Comparison of ENCODE assay signal across 9 mouse cellular contexts in the genomic region with DNA sequence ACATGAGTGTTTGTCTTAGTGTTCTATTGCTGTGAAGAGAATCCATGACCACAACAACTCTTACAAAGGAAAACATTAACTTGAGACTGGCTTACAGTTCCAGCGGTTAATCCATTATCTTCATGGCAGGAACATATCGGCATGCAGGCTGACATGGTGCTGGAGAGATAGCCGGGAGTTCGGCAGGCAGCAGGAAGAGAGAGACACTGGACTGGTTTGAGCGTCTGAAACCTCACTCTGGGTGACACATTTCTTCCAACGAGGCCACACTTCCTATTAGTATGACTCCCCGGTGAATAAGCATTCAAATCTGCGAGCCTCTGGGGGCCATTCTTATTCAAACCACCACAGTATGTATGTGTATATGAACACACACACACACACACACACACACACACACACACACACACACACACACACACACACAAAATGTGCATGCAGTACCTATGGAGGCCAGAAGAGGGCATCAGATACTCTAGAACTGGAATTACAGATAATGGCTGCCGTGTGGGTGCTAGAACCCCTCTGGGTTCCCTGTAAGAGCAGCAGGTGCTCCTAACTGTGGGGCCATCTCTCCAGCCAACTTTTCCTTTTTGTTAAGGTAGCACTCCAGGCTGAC. TPM values are rescaled to one million over a fixed set of nuclear protein-coding genes. Genes with fewer than 3 reads are reported as not detected.
DNase-seq lines count a peak whose midpoint lies in the region; ATAC-seq lines count a peak whose summit lies in the region.
"Had no signal": no experiment of that assay in that cellular context is flagged by ENCODE, and none has a peak within 500 bp of the region (broad histone marks: within the 10 kb centered on the region; RNA-seq: fewer than 3 reads in every experiment).

No protein-coding gene starts in this region.

- H3K9ac ChIP-seq in forebrain, embryonic 11.5 days (ENCODE audit: low read length): no peak overlapping the region
- H3K9ac ChIP-seq in forebrain, embryonic 16.5 days (replicated peaks; ENCODE audit: low read depth, low read length): no peak overlapping the region

- H3K4me1 ChIP-seq in forebrain, embryonic 11.5 days (replicated peaks; ENCODE audit: control insufficient read depth, insufficient read depth, low read length): 0 out of 2 replicates have a peak, but pooled peaks cover 2% of the 10 kb centered on the region
- peaks cover 3% of the 10 kb centered on the region; the same call in 1 of the 2 replicates for H3K4me1 ChIP-seq in forebrain, embryonic 16.5 days (replicated peaks; ENCODE audit: control insufficient read depth, insufficient read depth, low read length)
- H3K4me1 ChIP-seq in limb, embryonic 10.5 days: peaks cover 10% of the 10 kb centered on the region

- peak; percentile 69 for DNase-seq in forebrain, embryonic 11.5 days (ENCODE audit: low spot score)
- peak; percentile 58 for DNase-seq in embryo, embryonic 10 days (ENCODE audit: low spot score)
- DNase-seq in limb, embryonic 10.5 days (ENCODE audit: low spot score): peak; percentile 38
- peak; percentile 84 for DNase-seq in naive thymus-derived CD4-positive, alpha-beta T cell, adult 2 months (ENCODE audit: low read depth)
- DNase-seq in right cerebral cortex, postnatal 10 days (ENCODE audit: low spot score in 2 of 2): no peak
- no peak for DNase-seq in adrenal gland, postnatal 25 days

- H3K9me3 ChIP-seq in forebrain, embryonic 11.5 days (ENCODE audit: control insufficient read depth, low read length): no peaks in the 10 kb centered on the region
- H3K9me3 ChIP-seq in forebrain, embryonic 16.5 days (ENCODE audit: control insufficient read depth, low read length): no peaks in the 10 kb centered on the region
- H3K9me3 ChIP-seq in limb, embryonic 10.5 days (replicated peaks): no peaks in the 10 kb centered on the region
- H3K9me3 ChIP-seq: limb, embryonic 13.5 days had no signal

- no peaks in the 10 kb centered on the region for H3K27me3 ChIP-seq in forebrain, embryonic 11.5 days (ENCODE audit: control insufficient read depth, insufficient read depth, low read length)
- no peaks in the 10 kb centered on the region for H3K27me3 ChIP-seq in forebrain, embryonic 16.5 days (replicated peaks; ENCODE audit: control insufficient read depth, insufficient read depth, low read length)
- no peaks in the 10 kb centered on the region for H3K27me3 ChIP-seq in limb, embryonic 10.5 days (ENCODE audit: low read depth, poor library complexity, severe bottlenecking)
- H3K27me3 ChIP-seq: limb, embryonic 13.5 days had no signal

- H3K36me3 ChIP-seq in forebrain, embryonic 11.5 days (ENCODE audit: control insufficient read depth, insufficient read depth, low read length): no peaks in the 10 kb centered on the region
- no peaks in the 10 kb centered on the region for H3K36me3 ChIP-seq in forebrain, embryonic 16.5 days (ENCODE audit: control insufficient read depth, insufficient read depth)
- no peaks in the 10 kb centered on the region for H3K36me3 ChIP-seq in limb, embryonic 10.5 days
- H3K36me3 ChIP-seq: limb, embryonic 13.5 days had no signal

- 72% methylated on average over 9 of the region's 9 CpGs for WGBS in forebrain, embryonic 11.5 days
- 60% methylated on average over 9 of the region's 9 CpGs for WGBS in forebrain, embryonic 16.5 days
- WGBS in limb, embryonic 10.5 days: 67% methylated on average over 9 of the region's 9 CpGs

- no peak overlapping the region for H3K4me3 ChIP-seq in forebrain, embryonic 11.5 days (ENCODE audit: low read depth, low read length)
- no peak overlapping the region for H3K4me3 ChIP-seq in forebrain, embryonic 16.5 days (replicated peaks; ENCODE audit: low read length)
- H3K4me3 ChIP-seq in limb, embryonic 10.5 days: no peak overlapping the region

- H3K27ac ChIP-seq in forebrain, embryonic 11.5 days (ENCODE audit: low read depth, low read length): no peak overlapping the region
- no peak overlapping the region for H3K27ac ChIP-seq in forebrain, embryonic 16.5 days (ENCODE audit: low read length)
- no peak overlapping the region for H3K27ac ChIP-seq in limb, embryonic 10.5 days
- H3K27ac ChIP-seq: limb, embryonic 13.5 days had no signal

- ATAC-seq in forebrain, embryonic 11.5 days (replicated peaks; ENCODE audit: low FRiP score): no peak
- no peak for ATAC-seq in forebrain, embryonic 16.5 days
- peak; percentile 72 for ATAC-seq in CD4-positive, CD25-positive, alpha-beta regulatory T cell, adult 4 months

- no peak overlapping the region for H3K4me2 ChIP-seq in forebrain, embryonic 11.5 days (ENCODE audit: low read depth, low read length, severe bottlenecking)
- H3K4me2 ChIP-seq in forebrain, embryonic 16.5 days (ENCODE audit: low read length): no peak overlapping the region

RNA-seq across cellular contexts. Expression of a gene that starts 6.4 kb away (rescaled TPM):
- 12.7 and 14.1 TPM in 2 replicates for polyA plus RNA-seq in forebrain, embryonic 11.5 days (2014; fragmentation: Nextera tagmentation; extraction: Ambion mirVana)
- 30.9 and 36.6 TPM in 2 replicates for polyA plus RNA-seq in forebrain, embryonic 16.5 days (2015; fragmentation: Nextera tagmentation; extraction: Ambion mirVana)
- 10 to 100 TPM; 15.0 to 16.0 TPM for polyA plus RNA-seq in CD4-positive, CD25-positive, alpha-beta regulatory T cell, adult 4 months (2017; shearing (Covaris generic))
- polyA plus RNA-seq in limb, embryonic 10.5 days (2016; fragmentation: Nextera tagmentation; extraction: Ambion mirVana): 6.4 and 6.7 TPM in 2 replicates
- 11.9 and 16.9 TPM in 2 replicates for total RNA-seq in adrenal gland, postnatal 25 days (2021)

RNA-seq across cellular contexts. Expression of a gene that starts 42.0 kb away (rescaled TPM):
- polyA plus RNA-seq in forebrain, embryonic 11.5 days (2014; fragmentation: Nextera tagmentation; extraction: Ambion mirVana): 0.20 and 0.43 TPM in 2 replicates
- polyA plus RNA-seq in forebrain, embryonic 16.5 days (2015; fragmentation: Nextera tagmentation; extraction: Ambion mirVana): 0.71 and 0.83 TPM in 2 replicates
- polyA plus RNA-seq in CD4-positive, CD25-positive, alpha-beta regulatory T cell, adult 4 months (2017; shearing (Covaris generic)): 10 to 100 TPM; 68.5 to 95.2 TPM
- polyA plus RNA-seq in limb, embryonic 10.5 days (2016; fragmentation: Nextera tagmentation; extraction: Ambion mirVana): 0.35 TPM in 1 of 2 replicates, not detected in the other
- total RNA-seq in adrenal gland, postnatal 25 days (2021): not detected in 2 replicates

RNA-seq across cellular contexts. Expression of a gene that starts 54.6 kb away (rescaled TPM):
- 0.35 and 0.44 TPM in 2 replicates for polyA plus RNA-seq in forebrain, embryonic 11.5 days (2014; fragmentation: Nextera tagmentation; extraction: Ambion mirVana)
- 0.14 TPM in 1 of 2 replicates, not detected in the other for polyA plus RNA-seq in forebrain, embryonic 16.5 days (2015; fragmentation: Nextera tagmentation; extraction: Ambion mirVana)
- not detected for polyA plus RNA-seq in CD4-positive, CD25-positive, alpha-beta regulatory T cell, adult 4 months (2017; shearing (Covaris generic))
- polyA plus RNA-seq in limb, embryonic 10.5 days (2016; fragmentation: Nextera tagmentation; extraction: Ambion mirVana): 0.11 TPM in 1 of 2 replicates, not detected in the other
- 0.91 TPM in 1 of 2 replicates, not detected in the other for total RNA-seq in adrenal gland, postnatal 25 days (2021)
- polyA plus RNA-seq: limb, embryonic 13.5 days had no signal

RNA-seq across cellular contexts. Expression of a gene that starts 54.8 kb away (rescaled TPM):
- 3.0 and 3.2 TPM in 2 replicates for polyA plus RNA-seq in forebrain, embryonic 11.5 days (2014; fragmentation: Nextera tagmentation; extraction: Ambion mirVana)
- polyA plus RNA-seq in forebrain, embryonic 16.5 days (2015; fragmentation: Nextera tagmentation; extraction: Ambion mirVana): 5.9 and 6.1 TPM in 2 replicates
- polyA plus RNA-seq in CD4-positive, CD25-positive, alpha-beta regulatory T cell, adult 4 months (2017; shearing (Covaris generic)): 10 to 100 TPM; 11.6 to 15.8 TPM
- polyA plus RNA-seq in limb, embryonic 10.5 days (2016; fragmentation: Nextera tagmentation; extraction: Ambion mirVana): 1.7 and 2.2 TPM in 2 replicates
- total RNA-seq in adrenal gland, postnatal 25 days (2021): 12.7 and 26.6 TPM in 2 replicates

Comparison
In these comparisons a context has a peak if more than half of its experiments do, and no peak if none do; other contexts are left out.
1. DNase-seq: peak in forebrain, embryonic 11.5 days (single experiment), embryo, embryonic 10 days (single experiment), limb, embryonic 10.5 days (single experiment) and naive thymus-derived CD4-positive, alpha-beta T cell, adult 2 months (single experiment); none in right cerebral cortex, postnatal 10 days (0 of 2) and adrenal gland, postnatal 25 days (single experiment).
2. RNA of a gene that starts 42.0 kb away (polyA plus RNA-seq): 68.5 to 95.2 TPM in CD4-positive, CD25-positive, alpha-beta regulatory T cell, adult 4 months; 0.71 to 0.83 TPM in forebrain, embryonic 16.5 days, 0.35 TPM in limb, embryonic 10.5 days and 0.20 to 0.43 TPM in forebrain, embryonic 11.5 days; every median in the first group is over 10 times any median in the second.